Mouse (Mus musculus): ENCODE measurements around the gene Slc35b1.
"Not testable (repeated sequence)": the region's sequence is repeated elsewhere in the genome, so short reads cannot be mapped to it uniquely, and the experiment has no call there.

The Slc35b1 gene

GRCm38 (mm10) chr11:95393500-95393816 is 9.0 kb downstream of the Slc35b1 start:
- DNase-seq (ENCODE audit: low spot score in 2 of 2), result no peak

GRCm38 (mm10) chr11:95394112-95394511 is 9.6 kb downstream of the Slc35b1 start:
- DNase-seq (ENCODE audit: low spot score in 2 of 2), result no peak

GRCm38 (mm10) chr11:95396548-95396947 is 12.1 kb downstream of the Slc35b1 start:
- no peak for DNase-seq (ENCODE audit: low spot score in 2 of 2)

- peak; percentile 35 to 52 for DNase-seq (ENCODE audit: low spot score in 2 of 2)
Observed at GRCm38 (mm10) chr11:95397843-95398835, 13.6 kb downstream of the Slc35b1 start.

GRCm38 (mm10) chr11:95399520-95400020 is 15.1 kb downstream of the Slc35b1 start:
- DNase-seq (ENCODE audit: low spot score in 2 of 2), result no peak

GRCm38 (mm10) chr11:95401568-95401967 is 17.1 kb downstream of the Slc35b1 start:
- no peak for DNase-seq (ENCODE audit: low spot score in 2 of 2)

- no peak for DNase-seq (ENCODE audit: low spot score in 2 of 2)
Observed at GRCm38 (mm10) chr11:95402196-95402595, 17.7 kb downstream of the Slc35b1 start.

- DNase-seq (ENCODE audit: low spot score in 2 of 2), result no peak
Observed at GRCm38 (mm10) chr11:95402658-95403101, 18.2 kb downstream of the Slc35b1 start.

GRCm38 (mm10) chr11:95403382-95404340 is 19.2 kb downstream of the Slc35b1 start:
- DNase-seq (ENCODE audit: low spot score in 2 of 2), result no peak

- no peak for DNase-seq (ENCODE audit: low spot score in 2 of 2)
Observed at GRCm38 (mm10) chr11:95405771-95406170, 21.3 kb downstream of the Slc35b1 start.

GRCm38 (mm10) chr11:95406398-95406797 is 21.9 kb downstream of the Slc35b1 start:
- not testable (repeated sequence) for DNase-seq (ENCODE audit: low spot score in 2 of 2)

- DNase-seq (ENCODE audit: low spot score in 2 of 2), result no peak
Observed at GRCm38 (mm10) chr11:95409450-95410112, 25.1 kb downstream of the Slc35b1 start.

- no peak for DNase-seq (ENCODE audit: low spot score in 2 of 2)
Observed at GRCm38 (mm10) chr11:95411453-95412013, 27.0 kb downstream of the Slc35b1 start.

GRCm38 (mm10) chr11:95412615-95413014 is 28.1 kb downstream of the Slc35b1 start:
- DNase-seq (ENCODE audit: low spot score in 2 of 2), result no peak

- DNase-seq (ENCODE audit: low spot score in 2 of 2), result peak; percentile 88 to 94
Observed at GRCm38 (mm10) chr11:95413641-95414535, 29.4 kb downstream of the Slc35b1 start, which contains the start of gene Spop. Gene Spop, plus strand, starts transcription at chr11:95414080.

- peak; percentile 91 to 94 for DNase-seq (ENCODE audit: low spot score in 2 of 2)
Observed at GRCm38 (mm10) chr11:95414536-95415161, 30.2 kb downstream of the Slc35b1 start.

- DNase-seq (ENCODE audit: low spot score in 2 of 2), result peak in 1 of 2 experiments; percentile 31
Observed at GRCm38 (mm10) chr11:95415931-95416330, 31.4 kb downstream of the Slc35b1 start.

- DNase-seq (ENCODE audit: low spot score in 2 of 2), result no peak
Observed at GRCm38 (mm10) chr11:95417341-95417740, 32.8 kb downstream of the Slc35b1 start.

- DNase-seq (ENCODE audit: low spot score in 2 of 2), result no peak
Observed at GRCm38 (mm10) chr11:95420880-95421435, 36.5 kb downstream of the Slc35b1 start.

All from spleen, postnatal 36 days (tissue).